10 mouse cellular contexts compared by ENCODE assay signal in genomic region chr17:69506070-69506469, GRCm38 (mm10).
DNase-seq lines count a peak whose midpoint lies in the region; ATAC-seq and TF ChIP-seq lines count a peak whose summit lies in the region.
"Had no signal": no experiment of that assay in that cellular context is flagged by ENCODE, and none has a peak within 500 bp of the region (broad histone marks: within the 10 kb centered on the region; RNA-seq: fewer than 3 reads in every experiment).

No protein-coding gene starts in this region.

- TF ChIP-seq POLR2A in cerebellum, adult 2 months (IDR thresholded peaks at IDR 0.05; ENCODE audit: borderline replicate concordance, insufficient read depth, low read length) = no peak

- no peaks in the 10 kb centered on the region for H3K27me3 ChIP-seq in intestine, postnatal 0 days (replicated peaks; ENCODE audit: control insufficient read depth, insufficient read depth, low read length)
- H3K27me3 ChIP-seq in intestine, embryonic 15.5 days (replicated peaks) = no peaks in the 10 kb centered on the region
- H3K27me3 ChIP-seq in midbrain, postnatal 0 days (ENCODE audit: insufficient read depth, low read length) = no peaks in the 10 kb centered on the region
- H3K27me3 ChIP-seq in midbrain, embryonic 16.5 days (ENCODE audit: control insufficient read depth, insufficient read depth, low read depth, low read length) = no peaks in the 10 kb centered on the region
- no peaks in the 10 kb centered on the region for H3K27me3 ChIP-seq in cerebellum, adult 2 months (ENCODE audit: control insufficient read depth, insufficient read depth, low read length)
- H3K27me3 ChIP-seq: embryonic facial prominence, embryonic 13.5 days; lung, embryonic 15.5 days had no signal

- H3K9ac ChIP-seq in intestine, postnatal 0 days (ENCODE audit: low read depth, low read length) = no peak overlapping the region
- no peak overlapping the region for H3K9ac ChIP-seq in intestine, embryonic 15.5 days
- H3K9ac ChIP-seq in midbrain, postnatal 0 days (replicated peaks; ENCODE audit: low read length, poor library complexity, severe bottlenecking) = no peak overlapping the region
- H3K9ac ChIP-seq in midbrain, embryonic 16.5 days (ENCODE audit: low read depth, low read length) = no peak overlapping the region
- H3K9ac ChIP-seq: embryonic facial prominence, embryonic 13.5 days; lung, embryonic 15.5 days had no signal

- H3K4me3 ChIP-seq in intestine, postnatal 0 days (ENCODE audit: low read depth, low read length) = no peak overlapping the region
- H3K4me3 ChIP-seq in intestine, embryonic 15.5 days (replicated peaks) = no peak overlapping the region
- H3K4me3 ChIP-seq in midbrain, postnatal 0 days (ENCODE audit: low read depth, low read length) = no peak overlapping the region
- no peak overlapping the region for H3K4me3 ChIP-seq in midbrain, embryonic 16.5 days (ENCODE audit: low read depth, low read length)
- H3K4me3 ChIP-seq in cerebellum, adult 2 months (replicated peaks; ENCODE audit: insufficient read depth, low read depth, low read length) = no peak overlapping the region
- H3K4me3 ChIP-seq: embryonic facial prominence, embryonic 13.5 days; lung, embryonic 15.5 days had no signal

- no peak overlapping the region for H3K4me2 ChIP-seq in intestine, postnatal 0 days (replicated peaks; ENCODE audit: low read depth)
- no peak overlapping the region for H3K4me2 ChIP-seq in intestine, embryonic 15.5 days (replicated peaks)
- no peak overlapping the region for H3K4me2 ChIP-seq in midbrain, postnatal 0 days (ENCODE audit: low read depth, low read length, poor library complexity, severe bottlenecking)
- no peak overlapping the region for H3K4me2 ChIP-seq in midbrain, embryonic 16.5 days (ENCODE audit: low read length)
- H3K4me2 ChIP-seq: embryonic facial prominence, embryonic 13.5 days; lung, embryonic 15.5 days had no signal

- ATAC-seq in intestine, postnatal 0 days = no peak
- ATAC-seq in intestine, embryonic 15.5 days = no peak
- no peak for ATAC-seq in midbrain, postnatal 0 days (ENCODE audit: low FRiP score)
- no peak for ATAC-seq in midbrain, embryonic 16.5 days

- no peaks in the 10 kb centered on the region for H3K9me3 ChIP-seq in intestine, postnatal 0 days (ENCODE audit: control insufficient read depth)
- H3K9me3 ChIP-seq in intestine, embryonic 15.5 days = no peaks in the 10 kb centered on the region
- no peaks in the 10 kb centered on the region for H3K9me3 ChIP-seq in midbrain, postnatal 0 days (ENCODE audit: low read length)
- no peaks in the 10 kb centered on the region for H3K9me3 ChIP-seq in midbrain, embryonic 16.5 days (replicated peaks; ENCODE audit: control insufficient read depth, low read length, poor library complexity, severe bottlenecking)
- H3K9me3 ChIP-seq: embryonic facial prominence, embryonic 13.5 days; lung, embryonic 15.5 days had no signal

- peak; percentile 62 for TF ChIP-seq CTCF in intestine, postnatal 0 days (IDR thresholded peaks at IDR 0.05; ENCODE audit: low read depth)
- TF ChIP-seq CTCF in midbrain, postnatal 0 days (IDR thresholded peaks at IDR 0.05) = peak; percentile 80
- TF ChIP-seq CTCF in cerebellum, adult 2 months (IDR thresholded peaks at IDR 0.05; ENCODE audit: borderline replicate concordance, insufficient read depth, low read depth, low read length) = peak; percentile 36; the same call in 1 of the 2 replicates

- peak; percentile 60 for DNase-seq in midbrain, postnatal 0 days (ENCODE audit: low spot score)
- DNase-seq in cerebellum, adult 2 months = peak in 1 of 2 experiments; percentile 18
- peak; percentile 61 for DNase-seq in retina, postnatal 1 day
- no peak for DNase-seq in spleen, postnatal 14 days (ENCODE audit: low spot score in 2 of 2)
- DNase-seq: kidney, postnatal 4 days had no signal

- H3K36me3 ChIP-seq in intestine, postnatal 0 days (ENCODE audit: control insufficient read depth, insufficient read depth) = no peaks in the 10 kb centered on the region
- no peaks in the 10 kb centered on the region for H3K36me3 ChIP-seq in intestine, embryonic 15.5 days
- no peaks in the 10 kb centered on the region for H3K36me3 ChIP-seq in midbrain, postnatal 0 days (ENCODE audit: insufficient read depth, low read length)
- H3K36me3 ChIP-seq in midbrain, embryonic 16.5 days (ENCODE audit: control insufficient read depth, insufficient read depth, low read length) = no peaks in the 10 kb centered on the region
- H3K36me3 ChIP-seq: embryonic facial prominence, embryonic 13.5 days; lung, embryonic 15.5 days had no signal

- H3K4me1 ChIP-seq in intestine, postnatal 0 days (replicated peaks; ENCODE audit: control insufficient read depth, insufficient read depth, low read length) = no peaks in the 10 kb centered on the region
- H3K4me1 ChIP-seq in intestine, embryonic 15.5 days (replicated peaks) = no peaks in the 10 kb centered on the region
- H3K4me1 ChIP-seq in midbrain, postnatal 0 days (ENCODE audit: insufficient read depth, low read length) = no peaks in the 10 kb centered on the region
- no peaks in the 10 kb centered on the region for H3K4me1 ChIP-seq in midbrain, embryonic 16.5 days (ENCODE audit: control insufficient read depth, insufficient read depth, low read length)
- no peaks in the 10 kb centered on the region for H3K4me1 ChIP-seq in cerebellum, adult 2 months (ENCODE audit: control insufficient read depth, insufficient read depth, low read length)
- H3K4me1 ChIP-seq: embryonic facial prominence, embryonic 13.5 days; lung, embryonic 15.5 days had no signal

- H3K27ac ChIP-seq in intestine, postnatal 0 days (ENCODE audit: low read depth, low read length) = no peak overlapping the region
- no peak overlapping the region for H3K27ac ChIP-seq in intestine, embryonic 15.5 days
- no peak overlapping the region for H3K27ac ChIP-seq in midbrain, postnatal 0 days (ENCODE audit: low read depth, low read length)
- no peak overlapping the region for H3K27ac ChIP-seq in midbrain, embryonic 16.5 days (ENCODE audit: low read length)
- no peak overlapping the region for H3K27ac ChIP-seq in cerebellum, adult 2 months (ENCODE audit: insufficient read depth, low read length)
- H3K27ac ChIP-seq: embryonic facial prominence, embryonic 13.5 days; lung, embryonic 15.5 days had no signal

- WGBS in intestine, postnatal 0 days = 34% methylated on average over 3 of the region's 3 CpGs
- 34% methylated on average over 3 of the region's 3 CpGs for WGBS in intestine, embryonic 15.5 days
- 36% methylated on average over 3 of the region's 3 CpGs for WGBS in midbrain, postnatal 0 days
- 36% methylated on average over 3 of the region's 3 CpGs for WGBS in midbrain, embryonic 16.5 days
- 29% methylated on average over 3 of the region's 3 CpGs for WGBS in cerebellum, adult 2 months

Comparison
In these comparisons a context has a peak if more than half of its experiments do, and no peak if none do; other contexts are left out.
1. DNase-seq: peak in midbrain, postnatal 0 days (single experiment) and retina, postnatal 1 day (single experiment); none in spleen, postnatal 14 days (0 of 2).
2. Peak in every context shown above with its lines, with median percentiles within 50 percentile points of each other: CTCF ChIP-seq.